Comparison of ENCODE assay signal across 37 mouse cellular contexts in genomic region chr13:59794786-59795185, GRCm38 (mm10). TPM values are rescaled to one million over a fixed set of nuclear protein-coding genes. Genes with fewer than 3 reads are reported as not detected.
DNase-seq lines count a peak whose midpoint lies in the region; ATAC-seq and TF ChIP-seq lines count a peak whose summit lies in the region.
"Had no signal": no experiment of that assay in that cellular context is flagged by ENCODE, and none has a peak within 500 bp of the region (broad histone marks: within the 10 kb centered on the region; RNA-seq: fewer than 3 reads in every experiment).

No protein-coding gene starts in this region.

- peaks cover 99% of the 10 kb centered on the region for H3K36me3 ChIP-seq in liver, embryonic 13.5 days
- H3K36me3 ChIP-seq in kidney, embryonic 15.5 days = peaks cover 99% of the 10 kb centered on the region

- no peak for ATAC-seq in liver, embryonic 13.5 days (ENCODE audit: low read depth)
- no peak for ATAC-seq in kidney, embryonic 15.5 days (replicated peaks; ENCODE audit: low FRiP score)
- ATAC-seq: forebrain, embryonic 15.5 days; inflammation-experienced regulatory T-cells, adult 6 months had no signal

- H3K9me3 ChIP-seq in liver, embryonic 13.5 days (replicated peaks) = no peaks in the 10 kb centered on the region
- no peaks in the 10 kb centered on the region for H3K9me3 ChIP-seq in kidney, embryonic 15.5 days (replicated peaks)
- H3K9me3 ChIP-seq: embryonic facial prominence, embryonic 13.5 days; forebrain, embryonic 10.5 days; forebrain, embryonic 15.5 days; heart, embryonic 13.5 days; limb, embryonic 13.5 days had no signal

- no peak overlapping the region for H3K4me3 ChIP-seq in cerebellum, adult 2 months (replicated peaks; ENCODE audit: insufficient read depth, low read depth, low read length)
- H3K4me3 ChIP-seq in liver, embryonic 13.5 days (replicated peaks) = no peak overlapping the region
- H3K4me3 ChIP-seq in kidney, embryonic 15.5 days (replicated peaks) = no peak overlapping the region
- H3K4me3 ChIP-seq: embryonic facial prominence, embryonic 13.5 days; forebrain, embryonic 10.5 days; forebrain, embryonic 15.5 days; gastrocnemius, adult 2 months; heart, embryonic 13.5 days; limb, embryonic 13.5 days had no signal

- H3K27ac ChIP-seq in cerebellum, adult 2 months (ENCODE audit: insufficient read depth, low read length) = 0 out of 2 replicates have a peak overlapping the region, but pooled peaks have one; percentile 69
- H3K27ac ChIP-seq in liver, embryonic 13.5 days = peak overlapping the region; percentile 97
- no peak overlapping the region for H3K27ac ChIP-seq in kidney, embryonic 15.5 days
- H3K27ac ChIP-seq: embryonic facial prominence, embryonic 13.5 days; forebrain, embryonic 10.5 days; forebrain, embryonic 15.5 days; gastrocnemius, adult 2 months; heart, embryonic 13.5 days; hindbrain, embryonic 14.5 days; limb, embryonic 13.5 days had no signal

- H3K9ac ChIP-seq in liver, embryonic 13.5 days = peak overlapping the region; percentile 66
- no peak overlapping the region for H3K9ac ChIP-seq in kidney, embryonic 15.5 days
- H3K9ac ChIP-seq: embryonic facial prominence, embryonic 13.5 days; forebrain, embryonic 15.5 days; heart, embryonic 13.5 days; hindbrain, embryonic 14.5 days; limb, embryonic 13.5 days had no signal

- peaks cover 9% of the 10 kb centered on the region for H3K4me1 ChIP-seq in cerebellum, adult 2 months (ENCODE audit: control insufficient read depth, insufficient read depth, low read length)
- H3K4me1 ChIP-seq in liver, embryonic 13.5 days (replicated peaks) = peaks cover 62% of the 10 kb centered on the region
- H3K4me1 ChIP-seq in kidney, embryonic 15.5 days = no peaks in the 10 kb centered on the region
- H3K4me1 ChIP-seq: embryonic facial prominence, embryonic 13.5 days; forebrain, embryonic 10.5 days; forebrain, embryonic 15.5 days; heart, embryonic 13.5 days; limb, embryonic 13.5 days had no signal

- no peak for TF ChIP-seq CTCF in cerebellum, adult 2 months (IDR thresholded peaks at IDR 0.05; ENCODE audit: borderline replicate concordance, insufficient read depth, low read depth, low read length)

- H3K27me3 ChIP-seq in cerebellum, adult 2 months (ENCODE audit: control insufficient read depth, insufficient read depth, low read length) = no peaks in the 10 kb centered on the region
- H3K27me3 ChIP-seq in liver, embryonic 13.5 days = no peaks in the 10 kb centered on the region
- H3K27me3 ChIP-seq in kidney, embryonic 15.5 days = no peaks in the 10 kb centered on the region
- H3K27me3 ChIP-seq: embryonic facial prominence, embryonic 13.5 days; forebrain, embryonic 15.5 days; heart, embryonic 13.5 days; limb, embryonic 13.5 days had no signal

- no peak for TF ChIP-seq POLR2A in cerebellum, adult 2 months (IDR thresholded peaks at IDR 0.05; ENCODE audit: borderline replicate concordance, insufficient read depth, low read length)

- H3K4me2 ChIP-seq in liver, embryonic 13.5 days = no peak overlapping the region; the same call in 1 of the 2 replicates
- no peak overlapping the region for H3K4me2 ChIP-seq in kidney, embryonic 15.5 days
- H3K4me2 ChIP-seq: embryonic facial prominence, embryonic 13.5 days; forebrain, embryonic 15.5 days; heart, embryonic 13.5 days; hindbrain, embryonic 14.5 days; limb, embryonic 13.5 days had no signal

- WGBS in cerebellum, adult 2 months = 16% methylated on average over 1 of the region's 1 CpGs
- 86% methylated on average over 1 of the region's 1 CpGs for WGBS in liver, embryonic 13.5 days (ENCODE audit: insufficient replicate concordance)
- 89% methylated on average over 1 of the region's 1 CpGs for WGBS in kidney, embryonic 15.5 days

- DNase-seq in cerebellum, adult 2 months = peak; percentile 23 to 59
- no peak for DNase-seq in cerebellum, adult 11 months
- peak; percentile 28 to 35 for DNase-seq in cerebellum, postnatal 10 days
- DNase-seq in liver, embryonic 13.5 days = no peak
- DNase-seq in gastrocnemius, postnatal 10 days = no peak
- DNase-seq in embryo, embryonic 10.5 days (ENCODE audit: low spot score) = no peak
- DNase-seq: adrenal gland, postnatal 25 days; gastrocnemius, adult 2 months; heart, postnatal 10 days; kidney, adult 11 months; kidney, postnatal 25 days; lung, adult 2 months; lung, postnatal 10 days; midbrain, embryonic 14.5 days; thymus, postnatal 4 days had no signal

RNA-seq across cellular contexts. Expression of gene Gm49354, which starts 12.7 kb away (rescaled TPM):
- not detected in 2 replicates for polyA plus RNA-seq in cerebellum, adult 2 months (2012; rRNA removed)
- not detected in 2 replicates for polyA plus RNA-seq in liver, embryonic 13.5 days (2015; fragmentation: Nextera tagmentation; extraction: Ambion mirVana)
- not detected for total RNA-seq in gastrocnemius, postnatal 10 days (2021)
- polyA plus RNA-seq in kidney, embryonic 15.5 days (2015; fragmentation: Nextera tagmentation; extraction: Ambion mirVana) = not detected in 2 replicates
- total RNA-seq: adrenal gland, postnatal 25 days; gastrocnemius, adult 2 months; gastrocnemius, postnatal 4 days; heart, adult 8-10 months; heart, postnatal 10 days; layer of hippocampus, adult 18-20 months; layer of hippocampus, postnatal 14 days; left cerebral cortex, adult 8-10 months; left cerebral cortex, postnatal 36 days had no signal
- polyA plus RNA-seq: embryonic facial prominence, embryonic 13.5 days; forebrain, embryonic 10.5 days; forebrain, embryonic 15.5 days; frontal cortex, adult 2 months; heart, embryonic 13.5 days; hindbrain, embryonic 14.5 days; inflammation-experienced regulatory T-cells, adult 6 months; kidney, embryonic 14.5 days; limb, embryonic 13.5 days; lung, adult 2 months; midbrain, embryonic 14.5 days; neural tube, embryonic 14.5 days; small intestine, adult 2 months; stomach, embryonic 14.5 days; testis, adult 2 months; thymus, postnatal 0 days had no signal

RNA-seq across cellular contexts. Expression of gene Isca1, which starts 25.2 kb away (rescaled TPM):
- 296 and 301 TPM in 2 replicates for polyA plus RNA-seq in cerebellum, adult 2 months (2012; rRNA removed)
- polyA plus RNA-seq in liver, embryonic 13.5 days (2015; fragmentation: Nextera tagmentation; extraction: Ambion mirVana) = 218 and 244 TPM in 2 replicates
- total RNA-seq in gastrocnemius, postnatal 10 days (2021) = 100 to 1,000 TPM in 1 of 2 experiments, 10 to 100 TPM in 1; 95.1 to 108 TPM
- polyA plus RNA-seq in kidney, embryonic 15.5 days (2015; fragmentation: Nextera tagmentation; extraction: Ambion mirVana) = 128 and 134 TPM in 2 replicates

RNA-seq across cellular contexts. Expression of gene Tut7, which starts 28.2 kb away (rescaled TPM):
- 35.5 and 36.5 TPM in 2 replicates for polyA plus RNA-seq in cerebellum, adult 2 months (2012; rRNA removed)
- 54.4 and 61.8 TPM in 2 replicates for polyA plus RNA-seq in liver, embryonic 13.5 days (2015; fragmentation: Nextera tagmentation; extraction: Ambion mirVana)
- total RNA-seq in gastrocnemius, postnatal 10 days (2021) = 10 to 100 TPM; 46.3 to 50.3 TPM
- 48.1 and 48.9 TPM in 2 replicates for polyA plus RNA-seq in kidney, embryonic 15.5 days (2015; fragmentation: Nextera tagmentation; extraction: Ambion mirVana)

RNA-seq across cellular contexts. Expression of gene 1700014D04Rik, which starts 48.2 kb away (rescaled TPM):
- 0.17 and 0.28 TPM in 2 replicates for polyA plus RNA-seq in cerebellum, adult 2 months (2012; rRNA removed)
- polyA plus RNA-seq in liver, embryonic 13.5 days (2015; fragmentation: Nextera tagmentation; extraction: Ambion mirVana) = not detected in 2 replicates
- not detected for total RNA-seq in gastrocnemius, postnatal 10 days (2021)
- polyA plus RNA-seq in kidney, embryonic 15.5 days (2015; fragmentation: Nextera tagmentation; extraction: Ambion mirVana) = not detected in 2 replicates
- total RNA-seq: adrenal gland, postnatal 25 days; gastrocnemius, adult 2 months; gastrocnemius, postnatal 4 days; heart, adult 8-10 months; monocyte, adult 5-6 weeks had no signal
- polyA plus RNA-seq: embryonic facial prominence, embryonic 13.5 days; forebrain, embryonic 10.5 days; heart, embryonic 13.5 days; inflammation-experienced regulatory T-cells, adult 6 months; kidney, embryonic 14.5 days; small intestine, adult 2 months; stomach, embryonic 14.5 days; thymus, postnatal 0 days had no signal

Comparison
In these comparisons a context has a peak if more than half of its experiments do, and no peak if none do; other contexts are left out.
1. DNase-seq: peak in cerebellum, adult 2 months (2 of 2) and cerebellum, postnatal 10 days (2 of 2); none in cerebellum, adult 11 months (single experiment), liver, embryonic 13.5 days (single experiment), gastrocnemius, postnatal 10 days (single experiment) and embryo, embryonic 10.5 days (single experiment).